Mouse (Mus musculus) brain, embryonic 14.5 days (tissue): ENCODE results near the gene Zfp97. TPM values are rescaled to one million over a fixed set of nuclear protein-coding genes. Genes with fewer than 3 reads are reported as not detected.
"Not testable (repeated sequence)": the region's sequence is repeated elsewhere in the genome, so short reads cannot be mapped to it uniquely, and the experiment has no call there.

Source experiments
- DNase-seq: peaks from one replicate; pipeline ENCODE4 v3.0.0-alpha.2; 2011; ENCODE audit warnings: low read depth
- POLR2A ChIP-seq: fragments of 200-500 bp; IDR thresholded peaks from 2 replicates; pipeline ENCODE4 v1.6.1; 2012; ENCODE audit warnings: mild to moderate bottlenecking, inconsistent platforms, borderline replicate concordance; ENCODE audit not compliant: poor library complexity, insufficient read depth, insufficient read length, severe bottlenecking; ENCODE audit errors: extremely low read depth
- polyA plus RNA-seq: library from polyadenylated mRNA; depleted of rRNA; stranded (reverse); fragments of >200 nt; gene quantifications from 2 replicates; pipeline ENCODE4 v1.2.3, GENCODE M21; 2012; rRNA removed

Zfp97 gene
- polyA plus RNA-seq, result 1.5 and 2.2 TPM in 2 replicates

DNA sequence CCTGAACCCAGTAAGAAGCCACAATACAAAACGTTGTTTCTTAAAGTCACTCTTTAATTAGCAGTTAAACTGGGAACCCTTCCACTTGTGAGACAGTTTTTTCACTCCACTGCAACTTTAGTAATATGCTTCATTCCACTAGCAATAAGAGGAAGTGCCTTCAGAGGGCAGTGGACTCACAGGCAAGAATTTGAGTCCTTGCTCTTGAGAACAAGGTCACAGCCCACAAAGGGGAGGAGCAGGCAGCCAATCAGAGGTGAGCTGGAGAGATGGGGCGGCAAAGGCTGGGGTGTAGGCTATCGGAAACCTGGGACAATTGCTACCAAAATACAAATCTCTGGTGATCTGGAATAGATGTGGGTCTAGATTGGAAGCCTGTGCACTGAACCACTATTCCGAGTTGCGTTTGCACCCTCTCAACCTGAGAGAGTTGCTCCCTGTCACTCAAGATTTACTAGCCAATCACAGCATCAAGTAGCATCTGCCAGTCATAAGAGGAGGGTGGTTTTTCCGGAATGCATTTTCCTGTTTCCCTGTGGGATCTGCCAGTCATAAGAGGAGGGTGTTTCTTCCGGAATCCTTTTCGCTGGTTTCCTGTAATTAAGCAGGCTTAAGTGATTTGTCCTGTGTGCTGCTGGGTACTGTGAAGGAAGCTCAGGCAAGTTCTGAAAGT lies at the start of gene Zfp97:
Gene Zfp97 (plus strand): TSS at position 586 of the 673 bp plus-strand sequence.
- DNase-seq, result not testable (repeated sequence)

GRCm38 (mm10) chr17:17178757-17179413 lies 57.7 kb downstream of the Zfp97 start:
- DNase-seq, result not testable (repeated sequence)

- DNase-seq, result not testable (repeated sequence)
Measured at GRCm38 (mm10) chr17:17194761-17195160, 73.5 kb downstream of the Zfp97 start.

DNA sequence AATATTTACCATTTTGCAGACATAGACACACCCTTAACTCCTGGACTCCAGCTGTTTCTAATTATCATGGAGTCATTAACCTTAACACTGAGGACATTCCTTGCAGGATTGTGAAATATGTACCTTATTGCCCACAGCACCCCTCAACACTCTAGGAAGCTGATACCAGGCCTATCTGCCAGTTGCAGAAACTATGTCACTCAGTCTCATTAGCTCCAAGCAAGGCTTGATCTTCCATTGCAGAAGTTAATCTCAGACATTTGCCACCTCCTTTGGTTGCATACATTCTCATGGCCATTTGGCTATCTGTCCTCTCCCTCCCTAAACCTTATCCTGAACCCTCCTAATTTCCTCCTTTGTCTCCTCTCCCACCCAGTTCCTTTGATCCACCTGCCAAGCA lies 74.0 kb downstream of the Zfp97 start:
- TF ChIP-seq POLR2A, result no peak
- DNase-seq, result no peak

DNA sequence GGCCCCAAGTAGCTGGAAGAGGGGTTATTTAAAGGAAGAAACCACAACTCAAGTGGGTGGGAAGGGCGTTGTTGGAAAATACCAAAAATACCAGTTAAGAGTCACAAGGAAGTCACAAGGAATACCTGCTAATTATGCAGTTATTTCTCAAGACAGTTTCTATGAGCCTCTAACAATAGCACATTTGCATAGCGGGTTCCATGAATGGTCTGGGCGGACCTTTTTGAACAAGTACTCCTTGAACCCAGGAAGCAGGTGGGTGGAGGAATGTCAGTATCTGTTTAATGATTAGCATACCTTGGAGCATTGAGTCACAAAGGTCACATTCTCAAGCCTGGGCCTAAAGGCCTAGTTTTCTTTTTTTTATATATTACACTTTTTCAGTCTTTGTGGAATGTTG lies 74.9 kb downstream of the Zfp97 start:
- DNase-seq, result not testable (repeated sequence)

Other genes starting within 250 kb of the Zfp97 start
- 1.5 and 1.8 TPM in 2 replicates for gene Zfp960, start 57.3 kb upstream of the Zfp97 start, polyA plus RNA-seq